Mouse (Mus musculus): ENCODE results near the gene Nckap5.

DNA sequence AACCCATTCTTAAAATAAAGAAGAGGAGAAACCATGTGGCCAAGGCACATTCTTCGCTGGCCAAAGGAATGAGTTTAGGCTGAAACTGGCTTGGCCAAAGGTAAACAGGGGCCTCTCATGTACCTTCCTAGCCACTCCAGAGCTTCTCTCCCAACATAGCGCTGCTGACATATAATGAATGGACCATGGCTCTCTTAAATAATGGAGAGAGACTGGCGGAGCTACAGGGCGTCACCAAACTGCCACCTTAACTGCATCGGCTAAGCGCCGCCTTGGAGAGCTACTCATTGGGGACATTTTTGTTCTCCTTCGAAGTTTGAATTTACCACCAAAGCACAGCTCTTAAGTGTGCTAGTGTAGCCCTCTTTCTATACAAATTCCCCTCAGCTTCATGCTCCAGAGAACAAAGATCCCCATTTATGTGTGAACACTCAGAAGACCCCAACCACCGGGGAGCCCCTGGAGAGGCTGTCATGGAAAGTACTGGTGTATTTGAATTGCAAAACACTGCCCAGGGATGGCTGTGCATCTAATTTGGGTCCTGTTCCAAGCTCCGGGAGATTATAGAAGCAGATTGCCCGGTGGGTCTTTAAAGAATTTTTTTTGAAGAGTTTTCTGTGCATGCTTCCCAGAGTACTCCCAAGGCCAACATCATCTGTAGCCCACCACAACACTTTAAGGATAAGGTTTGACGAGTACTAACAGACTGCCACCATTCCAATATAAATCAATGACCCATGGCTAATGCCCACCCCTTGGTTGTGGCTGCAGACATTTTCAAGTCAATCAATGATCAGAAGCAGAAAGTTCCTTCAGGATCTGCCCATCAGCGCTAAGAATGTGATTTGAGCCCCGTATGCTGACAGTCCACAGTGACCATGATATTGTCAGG lies 224.2 kb downstream of the Nckap5 start:
- TF ChIP-seq CTCF (IDR thresholded peaks at IDR 0.05; ENCODE audit: low read depth, low read length) (no peak), POLR2A (IDR thresholded peaks at IDR 0.05; ENCODE audit: extremely low read depth, insufficient read depth, low read length) (no peak)

All from liver, adult 2 months (tissue).